Mouse (Mus musculus) 416B (cell line): ENCODE data around the gene Baiap2l1.
"Not testable (repeated sequence)": the region's sequence is repeated elsewhere in the genome, so short reads cannot be mapped to it uniquely, and the experiment has no call there.

Source experiments
- DNase-seq: peaks from one replicate; pipeline ENCODE4 v3.0.0; 2011; ENCODE audit warnings: low read depth

The Baiap2l1 gene

GRCm38 (mm10) chr5:144344592-144344991 lies 13.3 kb downstream of the Baiap2l1 start:
- peak; percentile 35 for DNase-seq

- DNase-seq, result no peak
Observed at GRCm38 (mm10) chr5:144341085-144341484, 16.8 kb downstream of the Baiap2l1 start.

- DNase-seq, result no peak
Observed at GRCm38 (mm10) chr5:144338787-144339186, 19.1 kb downstream of the Baiap2l1 start.

GRCm38 (mm10) chr5:144335357-144335756 lies 22.6 kb downstream of the Baiap2l1 start:
- DNase-seq, result not testable (repeated sequence)

- DNase-seq, result no peak
Observed at GRCm38 (mm10) chr5:144334010-144334409, 23.9 kb downstream of the Baiap2l1 start.

GRCm38 (mm10) chr5:144322717-144323116 lies 35.2 kb downstream of the Baiap2l1 start:
- no peak for DNase-seq

- peak; percentile 76 for DNase-seq
Observed at GRCm38 (mm10) chr5:144321681-144322080, 36.2 kb downstream of the Baiap2l1 start.

GRCm38 (mm10) chr5:144318286-144318685 lies 39.6 kb downstream of the Baiap2l1 start:
- DNase-seq, result no peak

GRCm38 (mm10) chr5:144317426-144317825 lies 40.5 kb downstream of the Baiap2l1 start:
- DNase-seq, result no peak

- DNase-seq, result no peak
Observed at GRCm38 (mm10) chr5:144316442-144316841, 41.5 kb downstream of the Baiap2l1 start.

GRCm38 (mm10) chr5:144314731-144315494 lies 43.0 kb downstream of the Baiap2l1 start:
- no peak for DNase-seq

- peak; percentile 91 for DNase-seq
Observed at GRCm38 (mm10) chr5:144313335-144313734, 44.6 kb downstream of the Baiap2l1 start.

- peak; percentile 80 for DNase-seq
Observed at GRCm38 (mm10) chr5:144312183-144312582, 45.7 kb downstream of the Baiap2l1 start.

GRCm38 (mm10) chr5:144308929-144309328 lies 49.0 kb downstream of the Baiap2l1 start:
- no peak for DNase-seq

GRCm38 (mm10) chr5:144303071-144303470 lies 54.8 kb downstream of the Baiap2l1 start:
- no peak for DNase-seq

- no peak for DNase-seq
Observed at GRCm38 (mm10) chr5:144296090-144296604, 61.8 kb downstream of the Baiap2l1 start.

GRCm38 (mm10) chr5:144295357-144295756 lies 62.6 kb downstream of the Baiap2l1 start:
- DNase-seq, result no peak

GRCm38 (mm10) chr5:144294908-144295307 lies 63.0 kb downstream of the Baiap2l1 start:
- peak; percentile 56 for DNase-seq

GRCm38 (mm10) chr5:144289769-144290440 lies 68.0 kb downstream of the Baiap2l1 start:
- peak; percentile 79 for DNase-seq

GRCm38 (mm10) chr5:144288391-144288790 lies 69.5 kb downstream of the Baiap2l1 start:
- no peak for DNase-seq

- no peak for DNase-seq
Observed at GRCm38 (mm10) chr5:144287267-144287820, 70.6 kb downstream of the Baiap2l1 start.

- DNase-seq, result no peak
Observed at GRCm38 (mm10) chr5:144286591-144287266, 71.2 kb downstream of the Baiap2l1 start.
